Mouse (Mus musculus): Measurements from ENCODE around the gene Adra1d.
A peak's percentile ranks its signal among the peaks of the same experiment; 100 is the strongest.

The Adra1d gene

GRCm38 (mm10) chr2:131561891-131562585 lies at the start of gene Adra1d:
Adra1d (minus strand) TSS chr2:131562283.
- peak; percentile 42 for DNase-seq

GRCm38 (mm10) chr2:131601881-131602280 lies 39.8 kb upstream of the Adra1d start:
- no peak for DNase-seq

GRCm38 (mm10) chr2:131594871-131595270 lies 32.8 kb upstream of the Adra1d start:
- no peak for DNase-seq

- DNase-seq, result no peak
These were observed 25.4 kb upstream of the Adra1d start for GRCm38 (mm10) chr2:131587521-131587920.

GRCm38 (mm10) chr2:131581506-131581905 lies 19.4 kb upstream of the Adra1d start:
- no peak for DNase-seq

GRCm38 (mm10) chr2:131562586-131563122 lies 571 bp upstream of the Adra1d start:
- DNase-seq, result peak; percentile 66

GRCm38 (mm10) chr2:131561344-131561870 lies 676 bp downstream of the Adra1d start:
- DNase-seq, result no peak

- no peak for DNase-seq
These were observed 1.7 kb downstream of the Adra1d start for GRCm38 (mm10) chr2:131560205-131560919.

GRCm38 (mm10) chr2:131557896-131558295 lies 4.2 kb downstream of the Adra1d start:
- DNase-seq, result no peak

GRCm38 (mm10) chr2:131552736-131553400 lies 9.2 kb downstream of the Adra1d start:
- no peak for DNase-seq

GRCm38 (mm10) chr2:131551701-131552620 lies 10.1 kb downstream of the Adra1d start:
- DNase-seq, result no peak

- no peak for DNase-seq
These were observed 11.2 kb downstream of the Adra1d start for GRCm38 (mm10) chr2:131550906-131551305.

- no peak for DNase-seq
These were observed 11.6 kb downstream of the Adra1d start for GRCm38 (mm10) chr2:131550474-131550873.

- no peak for DNase-seq
These were observed 13.0 kb downstream of the Adra1d start for GRCm38 (mm10) chr2:131549090-131549489.

- no peak for DNase-seq
These were observed 13.8 kb downstream of the Adra1d start for GRCm38 (mm10) chr2:131548330-131548729.

GRCm38 (mm10) chr2:131546745-131547408 lies 15.2 kb downstream of the Adra1d start:
- peak; percentile 25 for DNase-seq

- DNase-seq, result no peak
These were observed 15.8 kb downstream of the Adra1d start for GRCm38 (mm10) chr2:131546308-131546700.

- DNase-seq, result peak; percentile 58
These were observed 16.4 kb downstream of the Adra1d start for GRCm38 (mm10) chr2:131545386-131546307.

- DNase-seq, result no peak
These were observed 19.6 kb downstream of the Adra1d start for GRCm38 (mm10) chr2:131542531-131542930.

GRCm38 (mm10) chr2:131541686-131542085 lies 20.4 kb downstream of the Adra1d start:
- DNase-seq, result no peak

Data from right cerebral cortex, postnatal 4 days (tissue).